Mouse (Mus musculus): ENCODE measurements around the gene Thoc7.
"Not testable (repeated sequence)": the region's sequence is repeated elsewhere in the genome, so short reads cannot be mapped to it uniquely, and the experiment has no call there.

The Thoc7 gene

DNA sequence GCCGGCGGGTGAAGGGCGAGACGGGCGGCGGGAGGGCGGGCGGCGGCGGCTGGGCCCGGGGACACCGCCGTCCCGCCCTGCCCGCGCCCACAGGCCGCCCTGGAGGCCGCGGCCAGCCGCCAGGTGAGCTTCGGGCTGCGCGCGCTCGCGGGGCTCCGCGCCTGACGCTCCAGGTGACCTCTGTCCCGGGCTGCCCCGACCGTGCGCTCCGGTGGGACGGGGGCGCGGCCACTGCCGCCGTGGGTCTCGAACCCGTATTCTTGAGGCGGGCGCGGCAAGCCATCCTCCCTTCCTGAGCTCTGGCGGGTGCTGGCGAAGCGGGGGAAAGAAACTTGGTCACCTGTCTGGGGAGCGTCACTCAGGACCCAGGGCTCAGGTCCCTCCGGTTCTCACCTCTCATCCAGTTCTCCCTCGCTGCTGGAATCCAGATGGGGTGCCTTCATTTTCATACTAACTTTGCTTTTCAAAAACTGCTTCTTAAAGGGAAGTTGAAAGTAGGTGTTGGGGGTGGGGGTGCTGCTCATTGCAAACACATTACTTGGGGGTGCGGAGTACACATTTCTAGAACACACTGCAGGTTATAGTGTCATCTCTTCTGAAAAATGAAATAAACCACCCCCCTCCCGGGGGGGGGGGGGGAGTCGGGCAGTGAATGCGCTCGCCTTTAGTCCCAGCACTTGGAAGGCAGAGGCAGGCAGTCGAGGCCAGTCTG lies at the start of gene Thoc7, which contains the start of gene Atxn7:
Gene Thoc7 (minus strand): TSS at position 452 of the 712 bp plus-strand sequence.
Gene Atxn7 (plus strand): TSS at position 40 of the 712 bp plus-strand sequence.
- in situ Hi-C loops (cut with MseI, MboI), result no loop called here

DNA sequence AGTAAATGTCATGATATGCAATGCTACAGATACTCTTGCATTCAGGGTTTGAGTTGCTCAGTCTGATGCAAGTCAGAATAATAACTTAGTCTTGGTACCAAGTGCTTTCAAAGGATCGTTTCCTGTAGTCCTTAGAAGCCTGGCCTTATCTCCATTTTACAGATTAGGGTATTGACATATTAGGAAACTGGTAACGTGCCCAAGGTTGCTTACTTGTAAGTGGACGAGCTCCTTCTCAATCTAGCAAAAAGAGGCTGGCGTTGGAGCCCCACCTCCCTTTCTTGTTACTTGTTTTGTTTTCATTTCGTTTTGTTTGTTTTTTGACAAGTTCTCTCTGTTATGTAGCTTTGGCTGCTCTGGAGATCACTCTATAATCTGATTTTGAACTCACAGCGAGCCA lies 48.1 kb upstream of the Thoc7 start:
- in situ Hi-C loops (cut with MseI, MboI), result no loop called here

DNA sequence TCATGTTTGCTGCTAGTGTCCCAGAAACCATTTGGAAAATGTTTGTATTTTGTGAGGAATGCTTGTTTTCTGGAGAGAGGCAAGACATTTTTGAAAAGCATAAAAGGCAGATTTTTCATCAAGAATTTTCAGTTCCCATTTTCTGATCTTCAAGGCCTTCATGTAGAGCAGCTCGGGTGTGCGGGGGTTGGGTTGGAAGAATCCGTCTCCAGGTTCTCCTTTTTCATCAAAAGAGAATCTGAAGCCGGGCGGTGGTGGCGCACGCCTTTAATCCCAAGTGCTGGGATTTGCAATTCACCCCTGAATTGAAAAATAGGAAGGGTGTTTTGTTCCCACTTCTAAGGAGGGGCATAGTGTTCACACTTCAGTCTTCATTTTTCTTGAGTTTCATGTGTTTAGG lies 41.1 kb upstream of the Thoc7 start:
- in situ Hi-C loops (cut with MseI, MboI), result no loop called here

DNA sequence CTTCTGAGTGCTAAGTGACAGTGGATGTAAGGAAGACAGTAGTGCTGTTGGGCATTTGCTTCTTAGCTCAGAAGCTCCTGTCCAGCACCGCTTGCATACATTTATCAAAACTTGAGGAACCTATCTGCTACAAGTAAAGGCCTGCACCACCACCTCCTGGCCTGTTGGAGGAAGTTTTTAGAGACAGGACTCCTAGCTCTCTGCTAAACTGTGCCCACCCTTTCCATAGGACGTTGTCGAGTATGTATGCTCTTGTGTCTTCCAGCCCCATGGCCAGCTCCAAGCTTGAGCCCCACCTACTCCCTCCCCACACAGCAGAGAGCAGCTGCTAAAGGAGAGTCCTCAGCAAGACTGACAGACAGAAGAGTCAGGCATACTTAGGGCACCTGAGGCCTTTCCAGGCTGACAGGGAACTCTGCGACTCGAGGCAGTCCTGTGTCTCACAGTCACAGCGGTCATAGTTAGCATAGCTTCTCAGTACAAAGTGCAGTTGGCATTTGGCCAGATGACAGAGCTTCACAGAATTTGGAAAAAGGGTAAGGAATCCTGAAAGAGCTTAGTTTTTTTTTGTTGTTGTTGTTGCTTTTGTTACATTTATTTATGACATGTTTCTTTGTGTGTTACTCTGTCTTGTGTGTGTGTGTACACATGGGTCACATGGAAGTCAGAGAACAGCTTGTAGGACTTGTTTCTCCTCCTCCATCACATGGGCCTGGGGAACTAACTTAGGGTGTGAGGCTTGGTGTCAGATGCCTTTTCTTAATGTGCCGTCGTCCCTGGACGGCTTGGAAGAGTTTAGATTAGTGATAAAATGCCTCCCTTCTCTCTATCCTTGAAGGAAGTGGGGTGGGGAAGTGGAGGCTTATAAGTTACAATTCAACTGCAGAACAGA lies 33.8 kb upstream of the Thoc7 start:
- in situ Hi-C loops (cut with MseI, MboI), result no loop called here

DNA sequence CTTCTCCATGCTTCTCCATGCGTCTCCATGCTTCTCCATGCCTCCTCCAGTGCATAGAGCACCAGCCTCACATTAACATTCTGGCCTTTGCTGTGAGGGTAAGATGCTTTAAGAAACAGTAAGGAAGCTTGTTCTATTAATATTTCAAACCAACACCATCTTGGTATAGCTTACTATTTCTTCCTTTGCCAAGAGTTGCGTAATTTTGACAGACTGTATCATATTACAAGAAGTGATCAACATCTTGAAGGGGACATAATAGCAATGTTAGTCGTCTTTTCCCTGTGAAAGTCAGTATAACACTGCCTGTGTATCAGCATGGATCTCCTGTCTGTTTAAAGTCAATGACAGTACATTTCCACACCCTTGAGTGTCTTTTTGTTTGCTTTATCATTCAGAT lies 29.1 kb upstream of the Thoc7 start:
- in situ Hi-C loops (cut with MseI, MboI), result no loop called here

DNA sequence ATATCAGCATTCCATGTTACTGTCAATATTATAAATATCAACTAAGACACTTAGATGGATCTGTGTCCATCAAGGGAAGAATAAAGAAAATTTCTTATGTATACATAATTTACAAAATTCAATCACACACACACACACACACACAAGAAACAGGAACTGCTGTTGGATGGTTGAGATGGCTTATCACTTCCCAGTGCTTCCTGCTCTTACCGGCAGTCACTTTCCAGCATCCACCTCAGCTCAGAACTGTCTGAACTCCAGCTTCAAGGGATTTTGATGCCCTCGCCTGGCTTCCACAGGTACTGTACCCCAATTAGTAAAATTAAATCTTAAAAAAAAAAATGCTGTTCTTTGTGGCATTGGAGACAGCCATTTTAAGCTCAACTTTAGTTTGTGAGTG lies 26.7 kb upstream of the Thoc7 start:
- in situ Hi-C loops (cut with MseI, MboI), result loop anchor here in 1 of 2 experiments (10.0 kb wide), 1 partner anchor 106 kb away; no protein-coding TSS in a partner anchor

DNA sequence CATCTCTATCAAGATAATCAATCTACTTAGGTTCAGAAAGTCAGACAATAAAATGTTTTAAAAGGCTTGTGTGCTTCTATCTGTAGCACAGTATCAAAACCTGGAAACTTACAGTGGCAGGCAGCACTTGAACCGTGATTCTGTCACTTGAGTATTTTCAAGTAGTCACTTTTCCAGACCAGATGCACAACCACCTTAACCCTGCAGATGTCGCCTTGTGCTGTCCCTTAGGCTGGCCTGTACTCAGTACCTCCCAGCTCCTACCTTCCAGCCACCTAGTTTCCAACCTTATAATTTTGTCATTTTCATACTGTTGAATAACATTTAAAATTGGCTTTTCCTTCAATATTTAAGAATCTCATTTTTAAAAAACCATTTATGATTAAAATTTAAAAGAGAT lies 20.5 kb upstream of the Thoc7 start:
- in situ Hi-C loops (cut with MseI, MboI), result loop anchor here in 1 of 2 experiments (10.0 kb wide), 1 partner anchor 113 kb away; no protein-coding TSS in a partner anchor

DNA sequence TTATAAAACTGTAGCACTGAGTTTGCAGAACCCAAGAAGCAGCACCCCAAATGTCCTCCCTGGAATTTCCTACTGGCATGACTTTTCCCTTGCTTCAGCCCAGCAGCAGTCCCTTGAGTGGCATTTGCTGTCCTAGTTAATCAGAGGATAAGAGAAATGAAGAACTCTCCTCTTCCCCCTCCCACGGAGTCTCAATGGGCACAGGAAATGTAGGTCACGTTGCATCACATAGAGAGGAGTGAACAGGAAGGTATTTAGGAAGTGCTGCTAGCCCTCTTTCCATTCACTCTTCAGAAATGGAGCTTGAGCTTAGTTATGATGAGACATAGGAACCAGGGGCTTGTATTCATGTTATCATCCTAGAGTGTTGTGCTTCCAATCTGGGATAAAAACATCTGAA lies 19.6 kb upstream of the Thoc7 start:
- in situ Hi-C loops (cut with MseI, MboI), result loop anchor here in 1 of 2 experiments (10.0 kb wide), 1 partner anchor 114 kb away; no protein-coding TSS in a partner anchor

DNA sequence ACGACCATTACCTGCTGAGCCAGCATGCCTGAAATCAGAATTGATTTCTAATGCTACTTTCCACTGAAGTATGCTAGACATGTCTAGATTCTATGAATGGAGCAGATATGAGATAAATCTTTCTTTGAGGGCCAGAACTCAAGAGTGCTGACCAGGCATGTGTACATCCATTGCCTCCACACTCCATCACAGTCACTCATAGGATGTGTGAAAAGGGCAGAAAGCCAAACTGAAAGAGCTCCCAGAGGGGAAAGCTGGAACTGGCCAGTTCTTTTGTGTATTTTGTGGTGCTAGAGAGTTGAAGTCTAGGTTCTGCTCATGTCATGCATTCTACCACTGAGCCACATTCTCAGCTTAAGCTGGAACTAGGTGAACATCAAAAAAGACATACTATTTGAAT lies 15.8 kb upstream of the Thoc7 start:
- in situ Hi-C loops (cut with MseI, MboI), result no loop called here

DNA sequence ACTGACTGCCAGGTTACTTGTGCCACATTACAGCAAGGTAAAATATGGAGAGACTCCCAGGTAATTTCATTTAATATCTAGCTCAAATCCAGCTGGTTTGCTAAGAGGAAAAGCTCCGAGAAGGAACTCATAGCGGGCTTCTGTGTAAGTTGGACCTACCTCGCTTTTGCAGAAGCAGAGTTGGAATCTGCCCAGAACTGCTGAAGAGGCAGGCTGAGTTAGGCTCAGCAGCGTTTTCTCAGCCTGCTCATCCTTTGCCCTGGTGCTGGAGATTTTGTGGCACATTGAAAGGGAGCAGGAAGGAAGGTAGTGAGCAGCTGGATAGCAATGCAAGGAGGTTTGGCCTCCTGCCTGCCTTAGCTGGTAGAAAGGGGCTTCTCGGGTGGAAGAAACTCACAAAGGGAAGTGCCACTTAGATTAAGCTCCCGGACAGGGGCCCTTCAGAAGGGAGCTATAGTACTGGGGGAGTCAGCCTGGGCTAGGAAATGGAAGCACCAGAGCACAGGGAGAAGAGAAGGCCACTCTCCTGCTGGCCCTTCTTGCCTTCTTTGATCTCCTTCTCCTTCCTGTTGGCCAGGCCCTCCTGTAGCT lies 10.1 kb upstream of the Thoc7 start:
- in situ Hi-C loops (cut with MseI, MboI), result no loop called here

DNA sequence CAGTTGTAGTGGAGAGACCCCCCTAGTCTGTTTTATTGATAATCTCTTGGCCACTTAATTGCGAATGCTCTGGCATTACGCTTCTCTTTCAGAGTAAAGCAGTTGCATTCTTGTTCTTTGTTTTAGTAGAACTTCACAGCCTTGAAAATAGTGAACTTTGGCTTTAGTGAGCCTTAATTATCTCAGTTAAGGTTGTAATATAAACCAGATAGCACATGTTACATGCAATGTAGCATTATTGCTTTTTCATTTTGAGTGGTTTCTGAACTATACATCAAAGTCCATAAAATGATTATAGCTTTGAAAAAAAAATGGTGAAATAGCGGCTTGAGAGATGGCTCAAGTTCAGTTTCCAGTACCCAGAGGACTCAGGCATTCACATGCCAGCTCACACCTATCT lies 8.9 kb upstream of the Thoc7 start:
- in situ Hi-C loops (cut with MseI, MboI), result no loop called here

DNA sequence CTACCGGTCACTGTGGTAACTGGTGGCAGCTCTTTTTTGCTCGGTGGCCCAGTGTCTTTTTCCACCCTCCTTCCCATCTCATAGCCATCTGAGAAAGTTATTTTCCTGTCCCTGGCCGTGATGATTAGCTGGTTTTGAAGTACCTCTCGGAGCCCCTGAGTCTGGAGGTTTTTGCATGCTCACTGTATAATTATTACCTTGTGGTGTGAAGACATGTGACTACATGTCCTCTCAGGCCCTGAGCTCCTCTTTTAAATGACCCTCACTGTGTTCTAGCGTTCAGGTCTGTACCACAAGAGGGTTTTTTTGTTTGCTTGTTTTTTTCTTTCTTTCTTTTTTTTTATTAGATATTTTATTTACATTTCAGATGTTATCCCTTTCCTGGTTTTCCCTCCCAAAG lies 6.8 kb upstream of the Thoc7 start:
- in situ Hi-C loops (cut with MseI, MboI), result no loop called here

DNA sequence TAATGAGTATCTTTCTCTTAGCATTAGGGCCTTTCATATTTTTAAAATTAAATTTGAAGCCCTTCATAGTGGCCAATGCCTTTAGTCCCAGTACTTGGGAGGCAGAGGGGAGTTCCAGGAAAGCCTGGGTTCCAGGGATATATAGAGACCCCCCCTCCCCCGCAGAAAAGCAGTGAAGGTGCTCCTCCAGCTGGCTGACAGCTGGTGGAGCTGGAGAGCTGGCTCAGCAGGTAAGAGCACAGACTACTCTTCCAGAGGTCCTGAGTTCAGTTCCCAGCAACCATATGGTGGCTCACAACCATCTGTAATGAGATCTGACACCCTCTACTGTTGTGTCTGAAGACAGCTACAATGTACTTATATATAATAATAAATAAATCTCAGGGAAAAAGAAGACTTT lies 6.0 kb upstream of the Thoc7 start:
- in situ Hi-C loops (cut with MseI, MboI), result no loop called here

DNA sequence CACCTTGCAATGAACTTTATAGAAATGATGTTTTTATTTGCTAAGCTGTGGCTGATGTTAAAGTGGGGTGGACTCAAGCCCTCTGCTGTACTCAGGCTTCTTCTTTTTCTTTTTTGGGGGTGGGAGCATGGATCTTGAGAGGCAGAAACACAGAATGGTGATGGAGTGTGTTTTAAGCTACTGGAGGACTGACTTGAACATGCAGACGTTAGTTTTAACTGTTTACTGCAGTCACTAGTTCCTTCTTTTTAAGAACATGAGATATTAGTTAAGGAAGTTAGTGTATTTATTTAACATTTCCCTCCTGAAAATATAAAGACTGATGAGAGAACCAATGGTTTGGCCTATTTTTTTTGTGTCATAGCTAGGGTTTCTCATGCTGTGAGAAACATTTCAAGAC lies 1.9 kb upstream of the Thoc7 start:
- in situ Hi-C loops (cut with MseI, MboI), result no loop called here

DNA sequence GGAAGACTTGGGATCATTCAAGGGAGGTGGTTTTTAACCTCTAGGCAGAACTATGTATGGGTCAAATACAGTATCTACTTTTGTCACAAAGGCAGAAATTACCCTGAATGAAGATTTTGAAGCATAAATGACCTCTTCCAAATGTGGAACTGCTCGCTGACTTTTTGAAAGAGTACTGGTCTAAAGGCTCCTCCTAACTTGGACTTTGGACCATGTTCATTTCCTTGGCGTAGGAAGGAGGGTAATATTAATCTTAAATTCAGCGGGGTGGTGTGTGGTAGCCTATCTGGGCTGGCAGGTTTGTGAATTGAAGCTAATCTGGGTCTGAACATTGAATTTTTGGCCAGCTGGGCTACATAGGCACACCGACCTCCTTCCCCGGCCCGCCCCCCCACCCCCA lies 824 bp upstream of the Thoc7 start:
- in situ Hi-C loops (cut with MseI, MboI), result no loop called here

DNA sequence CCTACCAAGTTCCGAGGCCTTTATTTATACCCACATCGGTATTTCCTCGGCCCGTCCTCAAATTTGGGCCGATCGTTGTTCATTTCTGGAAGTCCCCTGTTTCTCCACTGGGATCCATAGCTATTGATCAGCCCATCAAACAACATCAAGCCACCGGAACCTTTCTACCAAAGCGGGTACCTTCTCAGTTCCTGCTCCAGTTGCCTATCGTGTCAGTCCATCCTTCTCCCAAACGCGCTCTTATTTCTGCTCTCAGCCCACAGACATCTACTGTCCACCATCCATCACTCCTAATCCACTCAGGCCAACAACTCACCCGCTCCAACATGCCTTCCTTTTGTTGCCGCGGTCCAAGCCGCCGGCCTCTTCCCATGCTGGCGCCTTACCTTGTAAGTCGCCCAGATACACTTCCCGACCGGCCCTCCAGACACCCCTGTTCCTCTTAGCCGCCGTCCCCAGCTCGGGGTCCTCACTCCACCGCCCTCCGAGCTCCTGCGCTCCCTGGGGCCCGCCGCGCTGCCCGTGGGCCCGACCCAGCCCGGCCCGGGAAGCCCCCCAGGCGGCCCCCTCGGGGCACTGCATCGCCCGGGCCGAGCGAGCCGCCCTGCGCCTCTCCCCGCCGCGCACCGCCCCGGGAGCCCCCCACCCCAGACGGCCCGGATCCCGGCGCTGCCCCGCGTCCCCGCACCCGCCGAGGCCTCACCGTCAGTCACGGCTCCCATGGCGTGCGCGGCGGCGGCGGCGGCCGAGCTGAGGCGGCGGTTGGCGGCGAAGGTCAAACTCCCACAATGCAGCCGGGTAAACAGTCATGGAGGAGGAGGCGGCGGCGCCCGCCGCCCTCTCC lies 948 bp downstream of the Thoc7 start:
- in situ Hi-C loops (cut with MseI, MboI), result no loop called here

DNA sequence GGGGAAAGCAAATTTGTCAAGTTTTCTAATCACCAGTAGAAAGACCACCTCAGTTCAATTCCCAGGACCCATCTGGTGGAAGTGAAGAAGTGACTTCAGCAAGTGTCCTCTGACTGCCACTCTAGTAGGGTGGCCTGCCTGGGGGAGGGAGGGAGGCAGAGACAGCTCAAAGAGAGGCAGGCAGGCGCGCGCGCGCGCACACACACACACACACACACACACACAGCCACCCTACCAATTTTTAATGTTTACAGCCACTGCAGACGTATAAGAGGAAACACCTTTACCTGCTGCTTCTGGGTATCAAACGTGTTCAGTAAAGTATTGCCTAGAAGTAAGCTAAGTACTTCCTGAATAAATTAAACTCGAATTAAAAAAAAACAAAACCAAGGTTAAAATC lies 1.6 kb downstream of the Thoc7 start:
- in situ Hi-C loops (cut with MseI, MboI), result no loop called here

DNA sequence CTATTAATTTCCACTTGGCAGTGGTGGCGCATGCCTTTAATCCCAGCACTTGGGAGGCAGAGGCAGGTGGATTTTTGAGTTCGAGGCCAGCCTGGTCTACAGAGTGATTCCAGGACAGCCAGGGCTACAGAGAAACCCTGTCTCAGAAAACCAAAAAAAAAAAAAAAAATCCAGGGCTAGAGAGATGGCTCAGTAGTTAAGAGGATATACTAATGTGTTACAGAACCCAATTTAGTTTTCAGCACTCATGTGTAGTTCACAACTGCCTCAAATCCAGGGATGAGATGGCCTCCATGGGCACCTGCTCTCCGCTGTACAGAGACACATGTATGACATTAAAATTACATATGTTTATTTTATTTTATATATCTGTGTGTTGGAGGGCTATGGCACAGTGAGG lies 9.5 kb downstream of the Thoc7 start:
- in situ Hi-C loops (cut with MseI, MboI), result not testable (repeated sequence)

DNA sequence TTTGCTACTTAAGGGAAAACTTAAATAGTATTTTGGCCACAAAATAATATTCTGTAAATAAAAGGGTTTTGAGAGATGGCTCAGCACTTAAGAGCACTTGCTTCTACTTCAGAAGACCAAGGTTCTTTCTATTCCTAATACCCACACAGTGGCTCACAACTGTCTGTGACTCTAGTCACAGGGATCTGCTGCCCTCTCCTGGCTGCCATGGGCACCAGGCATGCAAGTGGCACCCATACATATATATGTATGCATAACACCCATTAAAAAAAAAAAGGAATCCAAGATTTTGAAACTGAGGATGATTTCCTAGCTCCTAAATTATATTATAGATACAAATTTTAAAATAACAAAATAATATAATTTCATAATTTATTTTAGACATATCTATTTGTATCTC lies 11.3 kb downstream of the Thoc7 start:
- in situ Hi-C loops (cut with MseI, MboI), result no loop called here

DNA sequence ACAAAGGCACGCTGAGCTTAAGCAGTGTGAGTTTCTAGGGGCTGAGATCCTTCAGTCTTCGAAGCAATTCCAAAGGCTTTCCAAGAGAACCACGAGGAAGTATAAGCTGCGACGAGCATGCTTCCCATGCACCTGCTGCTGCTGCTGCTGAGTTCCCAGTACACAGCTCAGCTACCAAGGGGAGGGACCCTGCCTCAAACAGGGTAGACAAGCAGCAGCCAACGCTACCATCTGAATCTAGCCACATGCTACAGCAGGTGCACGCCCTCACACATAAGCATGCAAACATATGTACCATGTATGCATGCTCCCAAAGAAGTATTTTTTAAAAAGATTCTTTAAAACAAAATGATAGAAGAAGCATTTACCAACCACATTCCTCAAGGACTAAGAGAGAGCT lies 13.3 kb downstream of the Thoc7 start:
- in situ Hi-C loops (cut with MseI, MboI), result no loop called here

DNA sequence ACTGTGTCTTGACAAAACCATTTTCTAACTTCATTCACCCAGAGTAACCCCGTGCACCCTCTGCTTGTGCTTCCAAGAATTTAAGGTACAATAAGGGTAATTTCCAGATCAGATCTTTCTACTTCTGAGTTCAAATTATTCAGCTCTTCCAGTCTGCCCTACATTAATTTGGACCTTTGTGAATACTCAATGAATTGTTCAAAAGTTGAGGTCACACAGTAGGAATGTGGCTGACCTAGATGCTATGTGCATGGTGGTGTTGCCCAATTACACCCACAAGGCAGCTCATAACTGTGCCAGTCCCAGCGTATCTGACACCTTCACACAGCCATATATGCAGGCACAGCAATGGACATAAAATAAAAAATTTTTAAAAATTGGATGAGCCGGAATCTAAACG lies 17.0 kb downstream of the Thoc7 start:
- in situ Hi-C loops (cut with MseI, MboI), result no loop called here

DNA sequence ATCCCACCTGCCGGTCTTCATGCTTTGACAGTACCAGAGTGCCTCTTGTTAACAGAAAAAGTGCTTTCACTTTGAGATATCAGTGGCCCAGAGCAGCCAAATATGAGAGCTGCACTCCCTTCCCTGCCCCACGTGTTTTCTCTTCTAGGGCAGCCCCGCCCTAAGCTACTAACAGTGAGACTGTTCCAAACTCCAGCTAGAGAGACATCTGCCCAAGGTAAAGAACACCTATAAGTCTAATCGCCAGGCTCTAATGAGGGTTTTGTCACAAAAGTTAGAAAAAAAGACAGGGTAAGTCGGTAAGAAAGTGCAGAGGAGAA lies 27.6 kb downstream of the Thoc7 start:
- in situ Hi-C loops (cut with MseI, MboI), result no loop called here

Data from mouse trophoblast stem cell (cell line).